Mouse (Mus musculus) small intestine, adult 2 months (tissue): ENCODE results near the gene Gm6592. TPM values are rescaled to one million over a fixed set of nuclear protein-coding genes. Genes with fewer than 3 reads are reported as not detected.

Experiments used
- H3K27ac ChIP-seq: fragments of 200-500 bp; 2 replicates; pipeline ENCODE4 v1.5.1; 2012; ENCODE audit warnings: low read depth, low read length, control low read depth, inconsistent platforms; ENCODE audit not compliant: insufficient read depth
- H3K27me3 ChIP-seq: fragments of 200-500 bp; 2 replicates; pipeline ENCODE4 v1.6.1; 2012; ENCODE audit warnings: mild to moderate bottlenecking, moderate library complexity, low read length, inconsistent platforms; ENCODE audit not compliant: control insufficient read depth, insufficient read depth
- H3K36me3 ChIP-seq: fragments of 200-500 bp; 2 replicates; pipeline ENCODE4 v1.6.1; 2012; ENCODE audit warnings: mild to moderate bottlenecking, low read length, control low read depth, inconsistent platforms; ENCODE audit not compliant: control insufficient read depth, insufficient read depth
- H3K4me1 ChIP-seq: fragments of 200-500 bp; 2 replicates; pipeline ENCODE4 v1.6.1; 2012; ENCODE audit warnings: low read length, inconsistent platforms, mixed read lengths; ENCODE audit not compliant: control insufficient read depth, insufficient read depth, insufficient read length
- H3K4me3 ChIP-seq: fragments of 200-500 bp; 2 replicates; pipeline ENCODE4 v1.5.1; 2012; ENCODE audit warnings: low read depth, mild to moderate bottlenecking, control low read depth, inconsistent platforms, low read length, moderate library complexity
- CTCF ChIP-seq: fragments of 200-500 bp; IDR thresholded peaks from 2 replicates; pipeline ENCODE4 v1.5.1; 2012; ENCODE audit warnings: low read depth, mild to moderate bottlenecking, control low read depth, inconsistent platforms, low read length, moderate library complexity, mixed read lengths; ENCODE audit not compliant: insufficient replicate concordance, insufficient read length; ENCODE audit errors: extremely low read depth
- POLR2A ChIP-seq: fragments of 200-500 bp; IDR thresholded peaks from 2 replicates; pipeline ENCODE4 v1.6.1; 2012; ENCODE audit warnings: low read depth, mild to moderate bottlenecking, control low read depth, inconsistent platforms, low read length, moderate library complexity
- WGBS: fragments of 180-500 bp; shearing (Covaris S2); methylation state at CpG from one replicate; pipeline ENCODE4 v1.1.7; 2018; 5-methylcytosine and 5-hydroxymethylcytosine counted together
- polyA plus RNA-seq: library from polyadenylated mRNA; depleted of rRNA; stranded (reverse); fragments of >200 nt; gene quantifications from 2 replicates; pipeline ENCODE4 v1.2.3, GENCODE M21; 2012; rRNA removed

Gene Gm6592
- polyA plus RNA-seq, 1 experiment, result not detected

DNA sequence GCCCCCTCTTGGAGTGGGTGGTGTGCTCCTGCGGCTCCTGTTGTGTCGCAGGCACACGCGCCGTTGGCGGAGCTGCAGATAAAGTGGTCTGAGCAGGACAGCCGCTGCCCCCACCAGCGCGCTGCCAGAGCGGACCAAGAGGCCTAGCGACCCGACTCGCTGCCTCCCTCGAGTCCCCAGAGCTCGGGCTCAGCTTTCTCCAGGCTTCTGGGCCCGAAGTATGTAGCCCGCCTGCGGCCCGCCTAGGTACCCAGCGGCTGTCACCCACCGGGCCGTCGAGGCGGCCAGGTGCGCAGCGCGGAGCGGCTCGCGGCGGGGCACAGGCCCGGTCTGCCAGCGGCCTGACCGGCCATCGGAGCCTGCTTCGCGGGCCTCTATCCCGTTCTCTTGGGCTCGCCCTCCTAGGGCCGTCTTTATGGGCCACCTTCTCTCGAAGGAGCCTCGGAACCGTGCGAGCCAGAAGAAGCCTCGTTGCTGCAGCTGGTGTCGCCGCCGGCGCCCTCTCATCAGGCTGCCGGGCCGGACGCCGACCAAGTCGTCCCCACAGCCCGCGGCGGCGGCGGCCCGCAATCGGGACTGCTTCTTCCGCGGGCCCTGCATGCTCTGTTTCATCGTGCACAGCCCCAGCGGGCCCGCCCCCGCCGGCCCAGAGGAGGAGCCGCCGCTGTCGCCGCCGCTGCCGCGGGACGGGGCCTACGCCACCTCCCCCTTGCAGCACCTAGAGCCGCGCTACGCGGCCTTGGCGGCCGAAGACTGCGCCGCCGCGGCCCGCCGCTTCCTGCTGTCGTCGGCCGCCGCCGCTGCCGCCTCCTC, 48.8 kb downstream of the Gm6592 start, which contains the start of gene B630019K06Rik:
B630019K06Rik (plus strand) TSS at position 40 of the 813 bp plus-strand sequence.
- Histone ChIP-seq H3K4me1 (peaks cover 3% of the 10 kb centered on the region; the same call in 1 of the 2 replicates), H3K27ac (no peak within 1 kb of the TSS; the same call in 1 of the 2 replicates), H3K36me3 (no peaks in the 10 kb centered on the region), H3K27me3 (no peaks in the 10 kb centered on the region), H3K4me3 (peak within 1 kb of the TSS; percentile 90)
- TF ChIP-seq CTCF (no peak), POLR2A (0 out of 2 replicates have a peak, but pooled peaks have one; percentile 22)
- 14% methylated on average over 77 of the region's 95 CpGs for WGBS

GRCm38 (mm10) chrX:8893182-8893651, 49.4 kb downstream of the Gm6592 start:
- TF ChIP-seq POLR2A, result no peak
- peak overlapping the region; percentile 90 for H3K4me3 ChIP-seq
- no peaks in the 10 kb centered on the region for H3K36me3 ChIP-seq
- H3K27ac ChIP-seq, result no peak overlapping the region; the same call in 1 of the 2 replicates
- 20% methylated on average over 36 of the region's 42 CpGs for WGBS
- H3K4me1 ChIP-seq, result peaks cover 3% of the 10 kb centered on the region; the same call in 1 of the 2 replicates
- H3K27me3 ChIP-seq, result no peaks in the 10 kb centered on the region

Other genes with a start within 250 kb of the Gm6592 start
- gene Ssxb8, start 153.2 kb upstream of the Gm6592 start, polyA plus RNA-seq, result not detected in 2 replicates
- not detected in 2 replicates for gene Ssx9, start 95.6 kb upstream of the Gm6592 start, polyA plus RNA-seq
- gene Ssxb5, start 40.3 kb upstream of the Gm6592 start, polyA plus RNA-seq, result not detected in 2 replicates
- not detected in 2 replicates for gene Gm5751, start 30.3 kb downstream of the Gm6592 start, polyA plus RNA-seq
- 0.91 and 1.4 TPM in 2 replicates for gene B630019K06Rik, start 48.4 kb downstream of the Gm6592 start, polyA plus RNA-seq
- not detected in 2 replicates for gene Fthl17b, start 119.0 kb downstream of the Gm6592 start, polyA plus RNA-seq
- gene Fthl17c, start 132.6 kb downstream of the Gm6592 start, polyA plus RNA-seq, result not detected in 2 replicates
- not detected in 2 replicates for gene Fthl17d, start 142.8 kb downstream of the Gm6592 start, polyA plus RNA-seq
- gene Fthl17e, start 189.5 kb downstream of the Gm6592 start, polyA plus RNA-seq, result not detected in 2 replicates
- gene Fthl17f, start 219.0 kb downstream of the Gm6592 start, polyA plus RNA-seq, result not detected in 2 replicates